Comparison of ENCODE assay signal across 13 mouse cellular contexts in the genomic region with DNA sequence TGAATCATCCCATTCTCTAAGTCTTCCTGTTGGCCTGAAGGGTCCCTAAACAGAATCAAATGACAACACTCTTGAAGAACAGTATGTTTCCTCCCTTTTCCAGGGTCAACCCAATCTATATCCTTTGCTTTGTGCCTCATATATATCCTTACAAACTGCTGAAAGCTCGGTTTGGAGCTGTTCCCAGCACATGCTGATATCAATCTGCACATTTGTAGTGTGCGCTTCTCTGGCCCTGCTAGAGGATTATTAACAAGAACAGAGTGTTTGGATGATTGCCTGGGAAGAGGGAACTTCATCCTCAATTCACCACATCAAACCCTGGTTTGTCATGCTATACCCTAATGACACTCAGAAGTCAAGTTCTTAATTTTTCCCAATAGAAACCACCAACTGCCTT.
DNase-seq lines count a peak whose midpoint lies in the region.
"Had no signal": no experiment of that assay in that cellular context is flagged by ENCODE, and none has a peak within 500 bp of the region (broad histone marks: within the 10 kb centered on the region; RNA-seq: fewer than 3 reads in every experiment).

No protein-coding gene starts in this region.

- peak; percentile 7 to 13 for DNase-seq in cerebellum, postnatal 36 days
- DNase-seq in cerebellum, adult 9-10 months: no peak
- peak; percentile 61 for DNase-seq in left cerebral cortex, postnatal 4 days
- DNase-seq in left cerebral cortex, adult 18-20 months (ENCODE audit: low spot score in 2 of 2): no peak
- DNase-seq in brain, adult 2 months (ENCODE audit: low read depth, low spot score): peak; percentile 25
- peak; percentile 10 to 25 for DNase-seq in layer of hippocampus, postnatal 10 days (ENCODE audit: low spot score in 2 of 2)
- no peak for DNase-seq in embryo, embryonic 9.5 days (ENCODE audit: extremely low spot score)
- DNase-seq: B cell, adult 2 months; gastrocnemius, postnatal 10 days; kidney, adult 2 months; lung, postnatal 36 days; spleen, adult 18-20 months; thymus, postnatal 14 days had no signal

- intact Hi-C loops in left cerebral cortex, postnatal 4 days (cut with DNase I): no loop called here

Comparison
In these comparisons a context has a peak if more than half of its experiments do, and no peak if none do; other contexts are left out.
1. DNase-seq: peak in cerebellum, postnatal 36 days (2 of 2), left cerebral cortex, postnatal 4 days (single experiment), brain, adult 2 months (single experiment) and layer of hippocampus, postnatal 10 days (2 of 2); none in cerebellum, adult 9-10 months (single experiment), left cerebral cortex, adult 18-20 months (0 of 2) and embryo, embryonic 9.5 days (single experiment).